Mouse (Mus musculus) c-Kit-positive CD71-positive TER-119-positive erythroid progenitor cells, embryonic 14.5 days (primary cell): Measurements from ENCODE around the gene Gins1.
A peak's percentile ranks its signal among the peaks of the same experiment; 100 is the strongest.

Source experiments
- DNase-seq: peaks from one replicate; pipeline ENCODE4 v3.0.0-alpha.2; 2013; ENCODE audit warnings: low spot score

Gene Gins1

DNA sequence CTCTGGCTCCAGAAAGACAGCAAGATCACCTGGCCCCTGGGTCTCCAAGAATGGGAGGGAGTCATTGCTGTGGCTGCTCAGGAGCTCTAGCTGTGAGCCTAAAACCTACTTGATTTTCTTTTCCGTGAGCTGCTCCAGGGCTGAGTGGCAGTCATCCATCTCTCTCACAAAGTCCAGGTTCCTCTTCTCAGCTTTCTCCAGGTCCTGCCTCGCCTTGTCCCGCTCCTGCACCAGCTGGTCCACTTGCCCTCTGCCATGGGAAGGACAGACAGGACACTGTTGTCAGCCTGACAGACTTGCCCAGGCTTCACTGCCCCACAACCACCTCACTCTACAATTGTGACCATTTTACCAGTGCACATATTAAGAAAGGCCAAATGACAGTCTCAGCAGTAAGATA lies 58.0 kb downstream of the Gins1 start:
- no peak for DNase-seq

DNA sequence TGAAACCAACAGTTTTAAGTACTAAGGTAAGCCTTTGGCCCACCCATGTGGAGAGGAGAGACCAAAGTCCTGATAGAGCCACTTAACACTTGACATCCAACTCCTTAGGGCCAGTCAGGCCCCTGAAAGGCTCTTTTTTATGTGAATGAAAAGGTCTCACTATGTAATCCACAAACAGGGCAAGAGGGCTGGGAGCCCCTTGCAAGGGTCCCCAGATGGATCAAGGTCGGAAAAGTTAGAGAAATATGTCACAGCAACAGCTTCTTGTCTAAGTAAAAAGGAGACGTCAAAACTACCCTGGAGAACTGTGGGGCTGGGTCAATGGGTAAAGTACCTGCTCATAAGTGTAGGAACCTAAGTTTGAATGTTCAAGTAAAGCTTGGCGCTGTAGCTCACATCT lies 59.4 kb downstream of the Gins1 start:
- no peak for DNase-seq

DNA sequence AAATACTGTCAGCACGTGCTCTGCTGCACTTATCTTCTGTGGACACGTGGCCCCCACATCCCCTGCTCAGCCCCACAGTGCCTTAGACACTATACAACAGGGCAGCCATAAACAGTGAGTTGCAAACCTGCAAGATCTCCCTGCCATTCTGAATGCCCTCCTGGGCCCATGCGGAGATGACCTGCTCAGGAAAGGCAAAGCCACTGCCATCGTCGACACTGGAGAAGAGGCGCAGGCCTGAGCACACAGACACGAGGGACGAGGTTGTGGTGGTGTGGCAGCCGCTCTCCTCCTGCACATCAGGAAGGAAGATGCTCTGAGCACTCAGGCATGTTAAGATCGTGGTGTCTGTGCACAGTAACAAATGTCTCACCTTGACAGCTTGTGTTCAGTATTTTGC lies 60.8 kb downstream of the Gins1 start:
- DNase-seq, result no peak

DNA sequence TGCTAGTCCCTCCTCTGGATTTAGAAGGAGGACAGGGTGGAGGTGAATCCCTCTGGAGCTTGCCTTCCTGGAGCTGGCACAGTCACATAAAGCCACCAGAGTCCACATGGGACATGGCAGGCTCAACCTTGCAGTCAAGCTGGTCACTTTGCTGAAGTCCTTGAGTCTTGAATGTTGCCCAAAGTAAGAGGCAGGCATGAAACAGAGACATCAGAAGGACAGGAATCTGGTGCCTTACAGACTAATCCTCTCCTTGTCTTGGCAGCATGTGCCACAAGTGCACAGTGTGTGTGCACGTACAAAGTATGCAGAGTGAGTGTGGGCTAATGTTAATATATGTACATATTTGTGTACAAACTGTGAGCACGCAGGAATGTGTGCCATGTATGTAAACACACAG lies 62.3 kb downstream of the Gins1 start:
- no peak for DNase-seq

DNA sequence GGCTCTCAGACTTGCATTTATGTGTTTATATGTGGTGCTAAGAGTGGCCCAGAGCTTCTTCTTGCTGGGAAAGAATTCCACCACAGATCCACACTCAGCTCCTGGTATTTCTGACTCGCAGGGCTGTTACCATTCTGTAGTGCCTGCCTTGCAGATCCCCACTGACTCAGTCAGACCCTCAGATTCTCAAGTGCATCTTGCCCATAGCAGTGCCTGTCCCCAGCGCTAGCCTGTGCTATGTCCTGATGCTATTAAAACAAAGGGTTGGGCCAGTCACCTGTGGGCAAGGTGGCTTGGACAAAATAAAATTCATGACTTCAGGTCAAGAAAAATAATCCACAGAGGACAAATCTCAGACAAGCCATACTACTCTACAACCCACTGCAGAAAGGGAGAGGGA lies 64.0 kb downstream of the Gins1 start:
- DNase-seq, result no peak

DNA sequence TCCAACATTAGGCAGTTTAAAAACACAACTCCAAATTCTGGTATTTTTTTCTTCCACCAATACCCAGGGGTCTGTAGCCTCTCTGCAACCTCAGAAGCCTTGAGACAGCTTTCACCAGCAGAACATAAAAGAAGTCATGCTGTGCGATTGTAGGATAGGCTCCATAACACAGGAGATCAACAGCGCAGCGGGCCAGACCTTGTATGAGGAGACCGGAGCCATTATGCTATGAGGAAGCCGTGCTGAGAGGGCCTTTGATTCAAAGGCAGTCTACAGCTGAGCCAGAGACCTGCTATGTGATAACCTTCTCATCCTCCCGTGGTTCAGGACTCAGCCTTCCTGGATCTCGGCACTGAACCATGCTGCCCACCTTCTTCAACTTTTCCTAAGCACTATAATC lies 66.7 kb downstream of the Gins1 start:
- DNase-seq, result no peak

DNA sequence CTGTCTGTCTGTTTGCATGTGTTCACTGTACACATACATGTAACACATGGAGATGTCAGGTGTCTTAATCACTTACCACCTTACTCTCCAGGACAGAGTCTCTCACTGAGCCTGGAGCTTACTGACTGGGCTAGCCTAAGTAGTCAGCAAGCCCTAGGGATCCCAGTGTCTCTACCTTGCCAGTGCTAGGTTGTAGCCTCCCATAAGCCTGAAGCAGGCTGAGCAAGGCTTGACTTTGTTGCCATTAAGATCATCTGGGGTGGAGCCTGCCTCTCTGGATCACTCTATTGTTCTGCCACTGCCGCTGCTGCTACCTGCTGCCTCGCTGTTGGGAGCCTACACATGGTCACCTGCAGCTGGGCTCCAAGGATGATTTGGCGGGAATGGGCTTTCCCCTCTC lies 67.5 kb downstream of the Gins1 start:
- no peak for DNase-seq

DNA sequence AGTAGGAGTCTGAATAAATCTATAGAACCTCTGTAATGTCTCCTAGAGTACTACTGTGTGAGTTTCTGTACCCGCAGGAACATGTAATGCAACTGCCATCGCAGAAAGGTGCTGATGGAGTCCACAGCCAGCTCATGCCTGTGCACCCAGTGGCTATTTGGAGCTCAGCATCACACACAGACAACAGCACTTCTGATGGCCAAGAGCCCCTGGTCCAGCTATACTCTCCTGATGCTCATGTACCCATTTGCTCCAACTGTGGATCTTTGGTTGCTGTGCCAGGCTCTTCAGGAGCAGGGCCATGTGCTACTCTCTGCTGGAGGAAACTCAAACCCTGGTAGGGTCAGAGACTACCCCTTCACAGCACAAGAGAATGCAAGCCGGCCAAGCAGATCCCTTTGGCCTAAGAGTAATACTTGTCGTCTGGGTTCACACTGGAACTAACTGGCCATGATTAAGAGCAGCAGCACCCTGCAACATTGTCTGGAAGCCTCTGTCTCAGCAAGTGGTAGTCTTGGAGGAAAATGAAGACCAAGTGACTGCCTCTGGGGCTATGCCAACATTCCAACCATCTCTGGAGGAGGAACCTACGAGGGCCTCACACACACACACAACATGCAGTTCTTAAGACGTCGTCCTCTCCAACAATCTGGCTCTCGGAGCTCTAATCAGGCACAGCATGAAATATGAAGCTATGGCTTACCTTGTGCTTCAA lies 68.4 kb downstream of the Gins1 start:
- no peak for DNase-seq

DNA sequence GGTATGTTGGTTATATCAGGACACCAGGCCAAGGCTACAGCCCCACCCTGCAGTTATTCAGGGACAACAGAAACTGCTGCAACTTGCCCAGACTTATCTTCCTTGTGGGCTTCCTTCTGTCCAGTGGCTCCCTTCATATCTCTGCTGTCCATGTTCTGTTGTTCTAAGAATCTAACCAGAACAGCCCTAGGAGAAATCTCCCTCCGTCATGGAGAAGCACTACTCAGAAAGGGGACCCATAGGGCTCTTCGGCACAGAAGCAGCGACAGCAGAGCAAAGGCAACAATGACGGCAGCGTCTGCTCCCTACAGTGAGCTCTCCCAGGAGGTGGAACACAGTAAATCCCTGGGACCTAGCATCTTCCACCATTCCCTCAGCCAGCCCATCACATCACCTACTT lies 71.7 kb downstream of the Gins1 start:
- peak; percentile 75 for DNase-seq

DNA sequence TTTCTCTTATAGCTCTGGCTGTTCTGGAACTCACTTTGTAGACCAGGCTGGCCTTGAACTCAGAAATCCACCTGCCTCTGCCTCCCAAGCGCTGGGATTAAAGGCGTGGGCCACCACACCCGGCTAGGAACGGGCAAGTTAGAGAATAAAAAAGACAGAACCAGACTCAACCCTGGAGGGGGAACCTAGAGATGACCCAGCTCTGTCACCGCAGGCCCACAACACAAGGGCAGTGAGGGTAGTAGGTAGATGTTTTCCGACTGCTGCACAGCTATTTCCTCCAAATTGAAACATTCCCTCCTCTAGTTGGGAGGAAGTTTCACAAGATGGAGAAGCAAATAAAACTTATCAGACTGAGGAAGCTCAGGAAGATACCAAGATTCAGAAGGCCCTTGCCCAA lies 72.5 kb downstream of the Gins1 start:
- no peak for DNase-seq

DNA sequence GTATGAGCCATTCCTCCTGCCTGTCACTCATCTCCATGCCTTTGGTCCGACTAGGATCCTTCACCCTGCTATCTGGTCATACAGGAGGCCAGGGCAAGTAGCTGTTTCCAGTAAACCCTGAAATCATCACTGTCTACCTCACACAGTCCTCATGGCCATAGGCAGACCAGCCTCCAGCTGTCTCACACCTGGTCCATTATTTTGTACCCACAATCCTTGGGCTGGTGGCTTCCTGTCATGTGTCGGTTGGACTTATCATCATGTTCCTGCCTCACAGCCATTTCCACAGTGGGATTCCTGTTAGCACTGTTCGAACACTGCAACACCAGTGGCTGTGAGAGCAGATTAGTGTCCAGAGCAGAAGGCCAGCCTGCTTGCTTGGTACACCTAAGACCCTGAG lies 73.6 kb downstream of the Gins1 start:
- DNase-seq, result no peak

DNA sequence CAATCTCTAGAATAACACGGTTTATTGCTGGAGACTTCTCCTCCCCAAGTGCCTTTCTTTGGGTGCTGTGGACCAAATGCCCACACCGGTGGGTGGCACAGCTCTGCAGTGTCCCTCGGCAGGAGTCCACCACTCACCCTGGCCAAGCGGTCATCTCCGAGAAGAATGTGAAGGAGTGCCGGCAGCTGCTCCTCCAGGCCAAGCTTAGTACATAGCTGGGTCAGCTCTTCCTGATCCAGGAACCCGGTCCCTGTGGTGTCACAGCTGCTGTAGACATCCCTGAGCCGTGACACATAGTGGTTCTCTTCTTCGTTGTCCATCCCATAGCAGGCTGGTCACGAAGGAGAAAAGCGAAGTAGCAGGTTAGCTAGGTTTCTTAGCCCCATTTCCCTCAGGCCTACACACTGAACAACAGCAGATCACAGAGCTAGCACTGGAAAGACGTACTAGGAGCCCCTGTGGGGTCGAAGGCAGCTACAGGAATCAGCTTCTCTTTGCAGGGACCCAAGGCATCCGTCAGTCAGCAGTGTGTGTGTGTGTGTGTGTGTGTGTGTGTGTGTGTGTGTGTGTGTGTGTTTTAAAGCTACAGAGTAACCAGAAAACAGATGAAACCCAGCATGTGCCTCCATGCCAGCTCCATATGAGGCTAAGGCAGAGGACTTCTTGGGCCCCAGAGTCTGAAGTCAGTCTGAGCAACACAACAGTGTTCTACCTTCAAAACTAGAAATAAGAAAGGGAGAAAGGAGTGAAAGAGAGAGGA lies 74.8 kb downstream of the Gins1 start:
- no peak for DNase-seq
